Mouse (Mus musculus) E14TG2a.4 (cell line): ENCODE data around the gene Ccnyl1.

Experiments
- CTCF ChIP-seq: conservative IDR thresholded peaks from 2 replicates; pipeline ENCODE4 v1.5.1; 2014; ENCODE audit warnings: low read length
- NANOG ChIP-seq: IDR thresholded peaks from 2 replicates; pipeline ENCODE4 v1.6.1; 2014; ENCODE audit warnings: borderline replicate concordance, low read length, mixed read lengths
- POU5F1 ChIP-seq: IDR thresholded peaks from 2 replicates; pipeline ENCODE4 v1.6.1; 2014; ENCODE audit warnings: low read length, borderline replicate concordance

DNA sequence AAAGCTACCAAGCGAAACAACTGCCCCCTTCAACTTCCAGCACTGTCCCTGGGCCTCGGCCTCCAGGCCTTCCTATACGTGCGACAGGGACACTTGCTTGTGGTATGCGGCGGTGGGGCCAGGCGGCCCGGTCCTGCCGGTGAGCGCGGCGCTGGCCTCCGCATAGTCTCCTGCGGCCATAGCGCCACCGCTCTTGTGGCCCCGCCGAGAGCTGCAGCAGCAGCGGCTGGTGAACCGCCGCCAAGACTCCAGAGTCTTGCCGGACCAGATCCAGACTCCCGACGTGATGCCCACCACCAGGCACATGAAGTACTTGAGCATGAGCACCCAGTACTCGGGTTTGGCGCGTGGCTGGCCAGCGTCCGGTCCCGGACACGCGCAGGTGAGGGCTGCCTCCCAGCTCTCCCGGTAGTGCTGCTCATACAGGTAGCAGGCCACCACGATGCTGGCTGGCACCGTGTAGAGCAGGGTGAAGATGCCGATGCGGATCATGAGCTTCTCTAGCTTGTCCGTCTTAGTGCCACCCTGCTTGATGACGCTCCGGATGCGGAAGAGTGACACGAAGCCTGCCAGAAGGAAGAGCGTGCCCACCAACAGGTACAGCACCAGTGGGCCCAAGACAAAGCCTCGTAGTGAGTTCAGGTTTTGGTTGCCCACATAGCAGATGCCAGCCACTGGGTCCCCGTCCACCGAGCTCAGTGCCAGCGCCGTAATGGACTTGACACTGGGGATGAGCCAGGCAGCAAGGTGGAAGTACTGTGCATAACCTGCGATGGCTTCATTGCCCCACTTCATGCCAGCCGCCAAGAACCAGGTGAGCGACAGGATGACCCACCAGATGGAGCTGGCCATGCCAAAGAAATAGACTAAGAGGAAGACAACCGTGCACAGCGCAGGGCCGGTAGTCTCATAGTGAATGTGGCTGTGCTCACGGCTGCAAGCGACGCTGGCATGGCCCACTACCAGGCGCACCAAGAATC is 44.8 kb downstream of the Ccnyl1 start:
- TF ChIP-seq CTCF, result no peak
- TF ChIP-seq POU5F1, result no peak
- TF ChIP-seq NANOG, result no peak
